Mouse (Mus musculus): ENCODE data around the gene Txn2.

- no peak for TF ChIP-seq CTCF (conservative IDR thresholded peaks at IDR 0.05; ENCODE audit: insufficient read depth, insufficient read length, low read depth, low read length)
- TF ChIP-seq POLR2A (IDR thresholded peaks at IDR 0.05; ENCODE audit: low read depth, low read length): no peak
Measured at GRCm38 (mm10) chr15:77885159-77885558, 43.6 kb downstream of the Txn2 start.
